Mouse (Mus musculus): Measurements from ENCODE around the gene Surf2.

DNA sequence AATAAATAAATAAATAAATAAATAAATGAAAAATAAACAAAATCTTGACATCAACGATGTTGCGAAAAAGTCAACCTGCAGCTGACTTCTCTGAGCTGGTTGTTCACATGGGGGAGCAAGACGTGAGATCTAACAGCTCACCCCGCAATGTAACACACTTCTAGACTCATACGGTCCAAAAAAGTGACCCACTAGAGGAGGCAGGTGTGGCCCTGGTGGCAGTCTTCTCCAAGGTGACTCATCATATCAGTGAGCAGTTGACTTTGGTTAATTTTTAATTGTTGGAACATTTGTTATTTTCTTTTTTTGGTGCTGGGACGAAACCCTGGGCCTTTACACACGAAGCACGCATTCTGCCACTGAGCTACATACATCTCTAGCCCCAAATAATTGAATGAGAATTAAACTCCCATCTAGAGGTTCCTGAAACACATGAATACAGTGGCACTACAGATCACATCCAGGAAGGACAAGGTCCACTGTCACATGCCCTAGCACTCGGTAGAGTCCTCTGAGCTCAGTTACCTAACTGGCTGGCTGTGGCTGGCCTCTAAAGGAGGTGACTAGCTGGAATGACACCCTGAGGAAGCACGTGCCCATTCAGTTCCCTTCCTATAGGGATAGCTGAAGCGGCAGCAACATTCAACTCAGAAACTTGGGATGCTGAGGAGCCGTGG lies 40.8 kb downstream of the Surf2 start:
- TF ChIP-seq CTCF (conservative IDR thresholded peaks at IDR 0.05 in 1 of 2, IDR thresholded peaks at IDR 0.05 in 1 of 2; ENCODE audit: low read depth in 2 of 2, low read length in 2 of 2): no peak
- no peak for TF ChIP-seq EP300 (IDR thresholded peaks at IDR 0.05; ENCODE audit: low read length)
- TF ChIP-seq MAFK (IDR thresholded peaks at IDR 0.05; ENCODE audit: insufficient replicate concordance, low read length): no peak
- no peak for TF ChIP-seq MAX (IDR thresholded peaks at IDR 0.05; ENCODE audit: low read length)
- no peak for TF ChIP-seq HCFC1 (IDR thresholded peaks at IDR 0.05; ENCODE audit: low read depth, low read length)
- no peak for TF ChIP-seq USF1 (IDR thresholded peaks at IDR 0.05; ENCODE audit: low read depth, low read length)
- no peak for TF ChIP-seq TBP (conservative IDR thresholded peaks at IDR 0.05; ENCODE audit: low read depth, low read length)
- TF ChIP-seq JUN (IDR thresholded peaks at IDR 0.05; ENCODE audit: insufficient read depth, low read depth, low read length): no peak
- no peak for TF ChIP-seq ZC3H11A (IDR thresholded peaks at IDR 0.05; ENCODE audit: low read depth, low read length)
- TF ChIP-seq BHLHE40 (IDR thresholded peaks at IDR 0.05; ENCODE audit: low read depth, low read length): no peak
- no peak for TF ChIP-seq CHD1 (IDR thresholded peaks at IDR 0.05; ENCODE audit: low read depth, low read length)
- no peak for TF ChIP-seq MYC (IDR thresholded peaks at IDR 0.05; ENCODE audit: low read depth, low read length)
- TF ChIP-seq ZKSCAN1 (IDR thresholded peaks at IDR 0.05; ENCODE audit: borderline replicate concordance, low read depth, low read length): no peak
- TF ChIP-seq E2F4 (IDR thresholded peaks at IDR 0.05; ENCODE audit: insufficient replicate concordance, low read depth, low read length): no peak

All from CH12.LX (cell line).